Mouse (Mus musculus): ENCODE measurements at regions not wholly inside any gene's neighbourhood (a gene's known extent, or its start where the extent isn't known, plus 50 kb on each side); places are given as distances from the start of the nearest gene placed in this dataset.

GRCm38 (mm10) chr16:5616356-5616755 lies 268.8 kb upstream of the Rbfox1 start:
- no peaks in the 10 kb centered on the region for H3K4me1 ChIP-seq (ENCODE audit: control insufficient read depth in 1 of 2, insufficient read depth in 2 of 2, low read length in 2 of 2)
- H3K79me2 ChIP-seq (ENCODE audit: control insufficient read depth, insufficient read depth, low read length, poor library complexity) = no peaks in the 10 kb centered on the region
- no peak for DNase-seq (ENCODE audit: low read depth, low spot score)
- no peaks in the 10 kb centered on the region for H3K36me3 ChIP-seq (ENCODE audit: control insufficient read depth in 1 of 2, insufficient read depth in 2 of 2, low read length in 2 of 2)
- no peak overlapping the region for H3K9ac ChIP-seq (ENCODE audit: control insufficient read depth, low read depth, low read length, poor library complexity, severe bottlenecking)
- H3K27me3 ChIP-seq (ENCODE audit: control insufficient read depth in 1 of 2, insufficient read depth in 2 of 2, low read length in 2 of 2) = no peaks in the 10 kb centered on the region
- no peak overlapping the region for H3K27ac ChIP-seq (ENCODE audit: control insufficient read depth, low read depth, low read length)
- no peaks in the 10 kb centered on the region for H3K9me3 ChIP-seq (replicated peaks; ENCODE audit: insufficient read depth, low read length)
- no peak overlapping the region for H3K4me3 ChIP-seq (ENCODE audit: control insufficient read depth in 1 of 2, insufficient read depth in 1 of 2, low read depth in 2 of 2, low read length in 2 of 2)
- no peak for TF ChIP-seq CTCF (IDR thresholded peaks at IDR 0.05 in 2 of 3, conservative IDR thresholded peaks at IDR 0.05 in 1 of 3; ENCODE audit: control insufficient read depth in 1 of 3, insufficient read depth in 1 of 3, low read depth in 2 of 3, low read length in 3 of 3, poor library complexity in 1 of 3, severe bottlenecking in 1 of 3)
- no peak for TF ChIP-seq MAZ (IDR thresholded peaks at IDR 0.05; ENCODE audit: low read depth, low read length)
- no peak for TF ChIP-seq UBTF (IDR thresholded peaks at IDR 0.05; ENCODE audit: borderline replicate concordance, insufficient read depth, low read depth, low read length)
- TF ChIP-seq ZKSCAN1 (IDR thresholded peaks at IDR 0.05; ENCODE audit: low read depth, low read length) = no peak
- TF ChIP-seq EP300 (IDR thresholded peaks at IDR 0.05; ENCODE audit: low read depth in 1 of 2, low read length in 2 of 2) = no peak
- TF ChIP-seq TAL1 (IDR thresholded peaks at IDR 0.05; ENCODE audit: low read length) = no peak
- no peak for TF ChIP-seq JUND (IDR thresholded peaks at IDR 0.05; ENCODE audit: low read depth, low read length)
- no peak for TF ChIP-seq POLR2AphosphoS5 (IDR thresholded peaks at IDR 0.05; ENCODE audit: borderline replicate concordance, low read depth, low read length)
- TF ChIP-seq ELF1 (IDR thresholded peaks at IDR 0.05; ENCODE audit: low read depth, low read length) = no peak
- TF ChIP-seq RCOR1 (IDR thresholded peaks at IDR 0.05; ENCODE audit: low read depth, low read length) = no peak
- TF ChIP-seq GATA1 (IDR thresholded peaks at IDR 0.05; ENCODE audit: low read depth, low read length) = no peak
- no peak for TF ChIP-seq ZNF384 (IDR thresholded peaks at IDR 0.05; ENCODE audit: low read depth, low read length)
- TF ChIP-seq KAT2A (conservative IDR thresholded peaks at IDR 0.05; ENCODE audit: low read depth, low read length) = no peak
- TF ChIP-seq TBP (IDR thresholded peaks at IDR 0.05; ENCODE audit: low read depth, low read length) = no peak
- no peak for TF ChIP-seq MYB (IDR thresholded peaks at IDR 0.05; ENCODE audit: low read depth, low read length)
- no peak for TF ChIP-seq POLR2AphosphoS2 (IDR thresholded peaks at IDR 0.05; ENCODE audit: low read length)
- TF ChIP-seq CHD1 (IDR thresholded peaks at IDR 0.05; ENCODE audit: low read depth, low read length) = no peak
- no peak for TF ChIP-seq NELFE (IDR thresholded peaks at IDR 0.05; ENCODE audit: low read depth, low read length)
- no peak for TF ChIP-seq ZC3H11A (IDR thresholded peaks at IDR 0.05; ENCODE audit: low read depth, low read length)
- TF ChIP-seq RAD21 (IDR thresholded peaks at IDR 0.05; ENCODE audit: low read depth, low read length) = no peak

- Histone ChIP-seq H3K36me3 (ENCODE audit: control insufficient read depth in 1 of 2, insufficient read depth in 2 of 2, low read length in 2 of 2) (no peaks in the 10 kb centered on the region), H3K4me1 (ENCODE audit: control insufficient read depth in 1 of 2, insufficient read depth in 2 of 2, low read length in 2 of 2) (no peaks in the 10 kb centered on the region), H3K79me2 (ENCODE audit: control insufficient read depth, insufficient read depth, low read length, poor library complexity) (no peaks in the 10 kb centered on the region), H3K27me3 (ENCODE audit: control insufficient read depth in 1 of 2, insufficient read depth in 2 of 2, low read length in 2 of 2) (no peaks in the 10 kb centered on the region), H3K9me3 (replicated peaks; ENCODE audit: insufficient read depth, low read length) (no peaks in the 10 kb centered on the region), H3K27ac (ENCODE audit: control insufficient read depth, low read depth, low read length) (no peak overlapping the region), H3K9ac (ENCODE audit: control insufficient read depth, low read depth, low read length, poor library complexity, severe bottlenecking) (no peak overlapping the region), H3K4me3 (ENCODE audit: control insufficient read depth in 1 of 2, insufficient read depth in 1 of 2, low read depth in 2 of 2, low read length in 2 of 2) (no peak overlapping the region)
- no peak for TF ChIP-seq ZMIZ1 (IDR thresholded peaks at IDR 0.05; ENCODE audit: low read depth, low read length)
- no peak for TF ChIP-seq TBP (IDR thresholded peaks at IDR 0.05; ENCODE audit: low read depth, low read length)
- no peak for TF ChIP-seq POLR2AphosphoS2 (IDR thresholded peaks at IDR 0.05; ENCODE audit: low read length)
- no peak for TF ChIP-seq RAD21 (IDR thresholded peaks at IDR 0.05; ENCODE audit: low read depth, low read length)
- TF ChIP-seq EP300 (IDR thresholded peaks at IDR 0.05; ENCODE audit: low read depth in 1 of 2, low read length in 2 of 2) = no peak
- no peak for TF ChIP-seq RCOR1 (IDR thresholded peaks at IDR 0.05; ENCODE audit: low read depth, low read length)
- no peak for TF ChIP-seq ZNF384 (IDR thresholded peaks at IDR 0.05; ENCODE audit: low read depth, low read length)
- no peak for TF ChIP-seq E2F4 (IDR thresholded peaks at IDR 0.05; ENCODE audit: borderline replicate concordance, low read depth, low read length)
- no peak for TF ChIP-seq TAL1 (IDR thresholded peaks at IDR 0.05; ENCODE audit: low read length)
- TF ChIP-seq POLR2AphosphoS5 (IDR thresholded peaks at IDR 0.05; ENCODE audit: borderline replicate concordance, low read depth, low read length) = no peak
- no peak for TF ChIP-seq USF2 (IDR thresholded peaks at IDR 0.05; ENCODE audit: borderline replicate concordance in 1 of 2, insufficient read depth in 1 of 2, low read depth in 1 of 2, low read length in 2 of 2)
- TF ChIP-seq BHLHE40 (IDR thresholded peaks at IDR 0.05; ENCODE audit: borderline replicate concordance, low read depth, low read length) = no peak
- no peak for TF ChIP-seq UBTF (IDR thresholded peaks at IDR 0.05; ENCODE audit: borderline replicate concordance, insufficient read depth, low read depth, low read length)
- no peak for TF ChIP-seq SIN3A (IDR thresholded peaks at IDR 0.05; ENCODE audit: low read length)
- no peak for TF ChIP-seq POLR2A (IDR thresholded peaks at IDR 0.05; ENCODE audit: control insufficient read depth in 1 of 2, insufficient read depth in 1 of 2, low read depth in 1 of 2, low read length in 2 of 2, poor library complexity in 1 of 2)
- no peak for TF ChIP-seq MYB (IDR thresholded peaks at IDR 0.05; ENCODE audit: low read depth, low read length)
- TF ChIP-seq SMC3 (IDR thresholded peaks at IDR 0.05; ENCODE audit: low read depth, low read length) = no peak
- TF ChIP-seq TCF12 (IDR thresholded peaks at IDR 0.05; ENCODE audit: low read depth, low read length) = no peak
- no peak for DNase-seq (ENCODE audit: low read depth, low spot score)
Observed at GRCm38 (mm10) chr16:5595359-5595758, 289.8 kb upstream of the Rbfox1 start.
